Mouse (Mus musculus) CH12.LX (cell line): ENCODE measurements around the gene Nxpe5. TPM values are rescaled to one million over a fixed set of nuclear protein-coding genes. Genes with fewer than 3 reads are reported as not detected.

ENCODE experiments used
- DNase-seq: peaks from one replicate; pipeline ENCODE4 v3.0.0-alpha.2; 2013; ENCODE audit errors: extremely low read depth
- H3K27ac ChIP-seq: 2 replicates; pipeline ENCODE4 v1.5.1; 2012; ENCODE audit warnings: low read depth, mild to moderate bottlenecking, control low read depth, moderate library complexity; ENCODE audit not compliant: insufficient read depth
- H3K27me3 ChIP-seq: replicated peaks from 2 replicates; pipeline ENCODE3; 2012; ENCODE audit warnings: inconsistent platforms
- H3K36me3 ChIP-seq, 2 experiments: replicated peaks in 1 of 2; 2 replicates each; pipeline versions ENCODE3 to v1.6.1; 2012; ENCODE audit warnings: inconsistent platforms in 1 of 2, low read length in 1 of 2, mild to moderate bottlenecking in 1 of 2, mixed read lengths in 1 of 2, moderate library complexity in 1 of 2; ENCODE audit not compliant: control insufficient read depth in 1 of 2, insufficient read depth in 1 of 2
- H3K4me1 ChIP-seq, 2 experiments: 2 replicates each; pipeline ENCODE4 v1.6.1; 2012; ENCODE audit warnings: inconsistent platforms in 1 of 2, moderate library complexity in 1 of 2; ENCODE audit not compliant: insufficient read depth in 2 of 2, control insufficient read depth in 1 of 2
- H3K4me2 ChIP-seq: 2 replicates; pipeline ENCODE4 v1.6.1; 2012; ENCODE audit warnings: low read depth, mild to moderate bottlenecking, control low read depth; ENCODE audit not compliant: poor library complexity, insufficient read depth, severe bottlenecking
- H3K4me3 ChIP-seq, 3 experiments: fragments of 150-350 bp in 1 of 3; sonication (generic) in 1 of 3; replicated peaks in 1 of 3; 2 replicates each; pipeline versions ENCODE3 to v1.5.1; 2011 to 2012; ENCODE audit warnings: low read depth in 2 of 3, low read length in 2 of 3, mild to moderate bottlenecking in 2 of 3, moderate library complexity in 2 of 3, control low read depth in 1 of 3, improper control_type of control experiment in 1 of 3, inconsistent platforms in 1 of 3, mixed read lengths in 1 of 3; ENCODE audit not compliant: poor library complexity in 1 of 3
- H3K79me2 ChIP-seq: replicated peaks from 2 replicates; pipeline ENCODE4 v1.6.1; 2012; ENCODE audit warnings: mild to moderate bottlenecking, moderate library complexity; ENCODE audit not compliant: control insufficient read depth, poor library complexity, insufficient read depth, severe bottlenecking; ENCODE audit errors: extremely low read depth
- H3K9ac ChIP-seq: 2 replicates; pipeline ENCODE4 v1.6.1; 2012; ENCODE audit warnings: low read depth, mild to moderate bottlenecking, control low read depth, moderate library complexity; ENCODE audit not compliant: insufficient read depth
- H3K9me3 ChIP-seq: replicated peaks from 2 replicates; pipeline ENCODE3; 2012; ENCODE audit warnings: low read length, inconsistent platforms, mixed read lengths
- BHLHE40 ChIP-seq: IDR thresholded peaks from 2 replicates; pipeline ENCODE4 v1.6.1; 2011; ENCODE audit warnings: mild to moderate bottlenecking, low read depth, low read length, improper control_type of control experiment
- CHD1 ChIP-seq: IDR thresholded peaks from 2 replicates; pipeline ENCODE4 v1.6.1; 2012; ENCODE audit warnings: low read depth, low read length, improper control_type of control experiment, inconsistent platforms
- CHD2 ChIP-seq: IDR thresholded peaks from 2 replicates; pipeline ENCODE4 v1.6.1; 2011; ENCODE audit warnings: low read length, improper control_type of control experiment
- CTCF ChIP-seq, 2 experiments: IDR thresholded peaks in 1 of 2; conservative IDR thresholded peaks in 1 of 2; 2 replicates each; pipeline ENCODE4 v1.5.1; 2011 to 2012; ENCODE audit warnings: low read depth in 2 of 2, low read length in 2 of 2, improper control_type of control experiment in 1 of 2, inconsistent platforms in 1 of 2, mild to moderate bottlenecking in 1 of 2, moderate library complexity in 1 of 2
- ELF1 ChIP-seq: IDR thresholded peaks from 2 replicates; pipeline ENCODE4 v1.6.1; 2014; ENCODE audit warnings: low read depth, mild to moderate bottlenecking, inconsistent platforms, low read length, improper control_type of control experiment
- GABPA ChIP-seq: IDR thresholded peaks from 2 replicates; pipeline ENCODE4 v1.6.1; 2012; ENCODE audit warnings: low read depth, low read length, improper control_type of control experiment, inconsistent platforms; ENCODE audit not compliant: insufficient replicate concordance
- HCFC1 ChIP-seq: IDR thresholded peaks from 2 replicates; pipeline ENCODE4 v1.6.1; 2012; ENCODE audit warnings: low read depth, mild to moderate bottlenecking, inconsistent platforms, low read length, improper control_type of control experiment
- IRF4 ChIP-seq: IDR thresholded peaks from 2 replicates; pipeline ENCODE4 v1.6.1; 2014; ENCODE audit warnings: low read depth, mild to moderate bottlenecking, inconsistent platforms, low read length, improper control_type of control experiment
- MAX ChIP-seq: IDR thresholded peaks from 2 replicates; pipeline ENCODE4 v1.6.1; 2011; ENCODE audit warnings: low read length, improper control_type of control experiment
- MAZ ChIP-seq: IDR thresholded peaks from 2 replicates; pipeline ENCODE4 v1.6.1; 2012; ENCODE audit warnings: low read depth, mild to moderate bottlenecking, inconsistent platforms, low read length, improper control_type of control experiment, moderate library complexity
- MEF2A ChIP-seq: IDR thresholded peaks from 2 replicates; pipeline ENCODE4 v1.6.1; 2014; ENCODE audit warnings: low read depth, mild to moderate bottlenecking, inconsistent platforms, low read length, improper control_type of control experiment, borderline replicate concordance
- MXI1 ChIP-seq: IDR thresholded peaks from 2 replicates; pipeline ENCODE4 v1.6.1; 2011; ENCODE audit warnings: mild to moderate bottlenecking, low read depth, low read length, improper control_type of control experiment
- NRF1 ChIP-seq: IDR thresholded peaks from 2 replicates; pipeline ENCODE4 v1.6.1; 2014; ENCODE audit warnings: low read depth, mild to moderate bottlenecking, inconsistent platforms, low read length, improper control_type of control experiment, moderate library complexity
- PAX5 ChIP-seq: IDR thresholded peaks from 2 replicates; pipeline ENCODE4 v1.6.1; 2012; ENCODE audit warnings: low read length, inconsistent platforms, mixed read lengths
- RAD21 ChIP-seq: IDR thresholded peaks from 2 replicates; pipeline ENCODE4 v1.6.1; 2011; ENCODE audit warnings: low read depth, mild to moderate bottlenecking, low read length, improper control_type of control experiment, moderate library complexity
- RCOR1 ChIP-seq: conservative IDR thresholded peaks from 2 replicates; pipeline ENCODE4 v1.6.1; 2012; ENCODE audit warnings: low read depth, mild to moderate bottlenecking, inconsistent platforms, low read length, improper control_type of control experiment
- SMC3 ChIP-seq: IDR thresholded peaks from 2 replicates; pipeline ENCODE4 v1.6.1; 2011; ENCODE audit warnings: low read depth, low read length, improper control_type of control experiment
- TBP ChIP-seq: conservative IDR thresholded peaks from 2 replicates; pipeline ENCODE4 v1.6.1; 2011; ENCODE audit warnings: low read depth, low read length, improper control_type of control experiment
- USF1 ChIP-seq: IDR thresholded peaks from 2 replicates; pipeline ENCODE4 v1.6.1; 2014; ENCODE audit warnings: low read depth, mild to moderate bottlenecking, inconsistent platforms, low read length, improper control_type of control experiment
- ZC3H11A ChIP-seq: IDR thresholded peaks from 2 replicates; pipeline ENCODE4 v1.6.1; 2012; ENCODE audit warnings: low read depth, mild to moderate bottlenecking, inconsistent platforms, low read length, improper control_type of control experiment
- ZMIZ1 ChIP-seq: IDR thresholded peaks from 2 replicates; pipeline ENCODE4 v1.6.1; 2012; ENCODE audit warnings: low read depth, mild to moderate bottlenecking, inconsistent platforms, low read length, improper control_type of control experiment
- dilution Hi-C: fragments of 300-500 bp; cut with MboI; formaldehyde crosslinking; loops from 2 replicates; pipeline ENCODE4 v1.14.3; 2020; ENCODE audit warnings: low sequenced_read_pairs; ENCODE audit not compliant: extremely low pct_unique_long_range_greater_than_20kb, extremely low pct_ligation_motif_present
- in situ Hi-C: fragments of 300-500 bp; cut with MboI; formaldehyde crosslinking; loops from 3 replicates; pipeline ENCODE4 v1.14.3; 2019; ENCODE audit warnings: low sequenced_read_pairs, low pct_ligation_motif_present, low pct_unique_long_range_greater_than_20kb, mixed read lengths
- polyA plus RNA-seq: library from polyadenylated mRNA; unstranded; fragments of >175 nt; gene quantifications from 2 replicates; pipeline ENCODE4 v1.2.1, GENCODE M21; 2012; ENCODE audit warnings: low read depth; ENCODE audit not compliant: insufficient read length
- total RNA-seq, 2 experiments: library from RNA; depleted of rRNA; stranded (reverse); fragments of 300-350 nt in 1 of 2; fragments of >200 nt in 1 of 2; gene quantifications; 2 replicates each; pipeline ENCODE4 v1.2.3; 2012 to 2014

The Nxpe5 gene
- total and polyA plus RNA-seq, 3 experiments, result not detected

DNA sequence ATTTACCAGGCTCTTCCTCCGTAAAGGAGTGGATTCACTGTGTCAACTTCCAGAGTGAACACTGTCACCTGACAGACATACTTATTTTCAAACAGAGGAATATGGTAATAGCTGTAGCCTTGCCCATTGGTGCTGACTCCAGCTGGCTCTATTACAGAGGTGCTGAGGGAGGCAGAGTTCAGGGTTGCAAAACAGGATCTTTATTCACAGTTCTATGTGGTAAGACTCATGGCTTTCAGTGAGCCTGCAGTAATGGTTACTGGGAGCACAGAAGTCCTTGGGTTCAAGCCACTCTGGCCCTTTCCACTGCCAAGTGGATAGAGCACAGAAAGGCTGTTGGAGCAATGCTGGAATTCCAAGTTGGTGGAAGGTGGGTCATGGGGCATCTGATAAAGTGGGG is 18.4 kb upstream of the Nxpe5 start:
- H3K4me1 ChIP-seq, result no peaks in the 10 kb centered on the region
- H3K9ac ChIP-seq, result no peak overlapping the region
- DNase-seq, result no peak
- H3K79me2 ChIP-seq, result no peaks in the 10 kb centered on the region
- in situ Hi-C loops, result no loop called here
- peaks cover 2% of the 10 kb centered on the region for H3K9me3 ChIP-seq
- H3K27me3 ChIP-seq, result no peaks in the 10 kb centered on the region
- no peak overlapping the region for H3K4me2 ChIP-seq
- H3K36me3 ChIP-seq, result no peaks in the 10 kb centered on the region
- no peak overlapping the region for H3K4me3 ChIP-seq
- TF ChIP-seq MXI1 (no peak), MAX (no peak), USF1 (no peak), BHLHE40 (no peak), CTCF (conservative IDR thresholded peaks at IDR 0.05 in 1 of 2, IDR thresholded peaks at IDR 0.05 in 1 of 2; ENCODE audit: low read depth in 2 of 2, low read length in 2 of 2) (no peak), RCOR1 (no peak), GABPA (no peak), CHD1 (no peak), ELF1 (no peak), ZMIZ1 (no peak), CHD2 (no peak), HCFC1 (no peak)
- dilution Hi-C loops, result no loop called here
- H3K27ac ChIP-seq, result no peak overlapping the region

DNA sequence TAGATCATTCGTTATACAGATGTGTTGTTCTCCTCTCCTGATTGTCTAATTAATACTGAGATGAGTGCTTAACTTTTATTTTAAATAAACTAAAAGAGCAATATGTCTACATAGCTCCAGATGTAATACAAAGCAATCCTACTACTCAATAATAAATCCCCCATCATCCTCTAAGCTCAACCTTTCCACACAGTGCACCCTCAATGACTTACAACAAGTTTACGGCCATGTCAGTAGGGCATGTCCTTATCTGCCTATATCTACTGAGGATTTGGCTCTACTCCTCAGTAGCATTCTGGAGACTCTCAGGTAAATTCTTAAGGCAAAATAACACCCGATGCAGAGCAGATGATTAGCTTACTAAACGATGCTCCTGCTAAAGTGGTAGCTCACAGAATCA is 17.8 kb upstream of the Nxpe5 start:
- no peaks in the 10 kb centered on the region for H3K4me1 ChIP-seq
- H3K4me2 ChIP-seq, result no peak overlapping the region
- H3K27me3 ChIP-seq, result no peaks in the 10 kb centered on the region
- no peaks in the 10 kb centered on the region for H3K36me3 ChIP-seq
- no peak for DNase-seq
- dilution Hi-C loops (no loop called here), in situ Hi-C loops (no loop called here)
- H3K79me2 ChIP-seq, result no peaks in the 10 kb centered on the region
- H3K9ac ChIP-seq, result no peak overlapping the region
- H3K4me3 ChIP-seq, result no peak overlapping the region
- no peak for TF ChIP-seq RAD21
- TF ChIP-seq RCOR1, result no peak
- TF ChIP-seq ZC3H11A, result no peak
- no peak for TF ChIP-seq NRF1
- TF ChIP-seq IRF4, result no peak
- no peak for TF ChIP-seq HCFC1
- no peak for TF ChIP-seq MAZ
- TF ChIP-seq SMC3, result no peak
- TF ChIP-seq MEF2A, result no peak
- TF ChIP-seq PAX5, result no peak
- no peak for TF ChIP-seq TBP
- H3K27ac ChIP-seq, result no peak overlapping the region
- peaks cover 2% of the 10 kb centered on the region for H3K9me3 ChIP-seq
